Mouse (Mus musculus): ENCODE measurements around the gene Pdk1. TPM values are rescaled to one million over a fixed set of nuclear protein-coding genes. Genes with fewer than 3 reads are reported as not detected.

The Pdk1 gene
- polyA plus RNA-seq (2015; fragmentation: Nextera tagmentation; extraction: Ambion mirVana) = 37.9 and 50.9 TPM in 2 replicates

DNA sequence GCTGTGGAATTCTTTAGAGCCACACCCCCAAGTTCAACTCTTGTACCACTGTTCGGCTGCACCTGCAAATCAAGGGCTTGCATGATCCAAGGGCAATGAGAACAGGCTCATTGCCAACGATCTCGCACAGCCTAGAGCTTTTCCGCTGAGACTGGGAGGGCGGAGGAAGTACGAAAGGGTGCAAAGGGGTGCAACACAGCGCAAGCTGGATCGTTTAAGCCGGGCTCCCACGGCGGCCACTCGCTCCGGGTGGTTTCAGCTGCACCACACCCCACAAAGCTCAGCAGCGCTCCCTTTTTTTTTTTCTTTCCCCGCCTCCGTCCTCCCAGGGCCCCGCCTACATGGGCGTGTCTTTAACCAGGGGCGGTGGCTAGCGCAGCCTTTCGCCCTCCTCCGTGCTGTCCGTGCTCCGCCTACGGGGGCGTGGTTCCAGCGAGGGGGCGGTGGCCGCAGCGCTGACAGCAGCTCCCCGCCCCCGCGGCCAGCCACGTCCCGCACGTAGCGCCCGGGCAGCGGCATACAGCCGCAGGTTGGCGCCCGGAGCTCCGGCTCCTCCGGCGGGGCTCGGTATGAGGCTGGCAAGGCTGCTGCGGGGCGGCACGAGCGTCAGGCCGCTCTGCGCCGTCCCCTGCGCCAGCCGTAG lies at the start of gene Pdk1:
TSS of gene Pdk1 (plus strand) at position 424 of the 643 bp plus-strand sequence.

Other genes with a start within 250 kb of the Pdk1 start
- gene Itga6, start 127.6 kb upstream of the Pdk1 start, polyA plus RNA-seq (2015; fragmentation: Nextera tagmentation; extraction: Ambion mirVana) = 28.3 and 63.0 TPM in 2 replicates
- 29.0 and 80.2 TPM in 2 replicates for gene Rapgef4, start 108.0 kb downstream of the Pdk1 start, polyA plus RNA-seq (2015; fragmentation: Nextera tagmentation; extraction: Ambion mirVana)